Mouse (Mus musculus): Measurements from ENCODE around the gene Gm10959. TPM values are rescaled to one million over a fixed set of nuclear protein-coding genes. Genes with fewer than 3 reads are reported as not detected.

The Gm10959 gene
- polyA plus RNA-seq, 1 experiment from 2014 or later: not detected

DNA sequence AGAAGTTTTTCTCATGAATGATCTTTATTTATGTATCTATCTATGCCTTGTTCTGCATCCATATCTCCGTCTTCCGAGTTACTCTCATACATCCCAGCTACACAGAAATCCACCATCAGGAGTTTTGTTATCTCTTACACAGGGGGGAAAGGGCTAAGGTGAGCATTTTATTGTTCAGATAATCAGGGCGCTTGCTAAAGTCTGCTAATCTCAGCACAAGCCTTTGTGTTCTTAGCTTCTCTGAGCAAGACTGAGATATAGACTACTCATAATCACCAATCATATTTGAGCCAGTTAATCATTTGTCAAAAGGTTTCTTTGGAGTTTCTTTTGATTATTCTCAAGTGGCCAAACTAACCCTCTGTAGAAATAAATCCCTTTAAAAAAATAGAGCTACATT lies 41.6 kb downstream of the Gm10959 start:
- Histone ChIP-seq H3K4me3 (ENCODE audit: low read depth, low read length) (no peak overlapping the region), H3K4me2 (ENCODE audit: low read depth, severe bottlenecking) (no peak overlapping the region), H3K27ac (replicated peaks; ENCODE audit: low read depth, low read length) (no peak overlapping the region), H3K9me3 (ENCODE audit: control insufficient read depth, low read length) (no peaks in the 10 kb centered on the region), H3K9ac (ENCODE audit: low read length) (no peak overlapping the region), H3K36me3 (ENCODE audit: control insufficient read depth, insufficient read depth, low read length) (no peaks in the 10 kb centered on the region), H3K4me1 (ENCODE audit: control insufficient read depth, insufficient read depth, low read length) (no peaks in the 10 kb centered on the region), H3K27me3 (ENCODE audit: control insufficient read depth, insufficient read depth, low read length) (no peaks in the 10 kb centered on the region)
- WGBS: 84% methylated on average over 3 of the region's 3 CpGs
- DNase-seq (ENCODE audit: low spot score): no peak
- ATAC-seq (ENCODE audit: insufficient number of reproducible peaks, low FRiP score, low TSS enrichment, low read depth): no peak

DNA sequence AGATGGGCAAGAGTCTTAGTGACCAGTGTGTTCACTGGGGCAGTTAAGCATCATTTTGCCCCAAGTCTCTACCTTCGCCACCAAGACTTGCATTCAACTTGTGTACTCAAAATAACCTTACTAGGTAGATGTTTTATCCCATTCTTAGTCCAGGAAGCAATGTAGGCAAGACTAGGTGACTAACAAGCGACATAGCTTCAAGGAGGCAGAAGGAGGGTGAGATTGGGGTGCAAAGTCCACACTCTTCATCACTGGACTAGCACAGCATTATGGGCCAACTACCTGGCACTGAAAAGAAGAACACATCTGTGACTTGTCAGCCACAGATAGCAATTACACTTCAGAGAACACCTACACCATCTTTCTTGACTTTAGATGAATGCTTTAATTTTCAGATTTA lies 42.3 kb downstream of the Gm10959 start:
- ATAC-seq (ENCODE audit: insufficient number of reproducible peaks, low FRiP score, low TSS enrichment, low read depth) (no peak), DNase-seq (ENCODE audit: low spot score) (no peak)
- Histone ChIP-seq H3K4me1 (ENCODE audit: control insufficient read depth, insufficient read depth, low read length) (no peaks in the 10 kb centered on the region), H3K4me3 (ENCODE audit: low read depth, low read length) (no peak overlapping the region), H3K9ac (ENCODE audit: low read length) (no peak overlapping the region), H3K9me3 (ENCODE audit: control insufficient read depth, low read length) (no peaks in the 10 kb centered on the region), H3K27ac (replicated peaks; ENCODE audit: low read depth, low read length) (no peak overlapping the region), H3K4me2 (ENCODE audit: low read depth, severe bottlenecking) (no peak overlapping the region), H3K27me3 (ENCODE audit: control insufficient read depth, insufficient read depth, low read length) (no peaks in the 10 kb centered on the region), H3K36me3 (ENCODE audit: control insufficient read depth, insufficient read depth, low read length) (no peaks in the 10 kb centered on the region)
- WGBS: 84% methylated on average over 2 of the region's 2 CpGs

DNA sequence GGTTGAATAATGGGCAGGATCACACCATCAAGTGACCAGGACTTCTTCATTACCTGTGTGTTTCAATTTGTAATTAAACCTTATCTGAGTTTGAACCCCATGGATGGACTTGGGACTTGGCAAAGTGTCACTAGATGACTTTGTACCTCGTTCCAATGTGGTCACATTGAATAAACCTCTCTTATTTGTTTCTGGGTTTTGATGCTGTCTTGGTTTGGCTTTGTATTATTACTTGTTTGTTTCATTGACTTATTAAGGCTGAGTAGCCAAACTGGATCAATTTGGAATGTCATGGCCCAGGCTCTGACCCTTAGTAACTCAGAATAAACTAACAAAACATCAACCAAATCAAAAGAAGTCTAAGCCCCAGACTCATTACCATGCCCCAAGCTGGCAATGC lies 47.6 kb downstream of the Gm10959 start:
- Histone ChIP-seq H3K9ac (ENCODE audit: low read length) (no peak overlapping the region), H3K4me2 (ENCODE audit: low read depth, severe bottlenecking) (no peak overlapping the region), H3K4me1 (ENCODE audit: control insufficient read depth, insufficient read depth, low read length) (no peaks in the 10 kb centered on the region), H3K27ac (replicated peaks; ENCODE audit: low read depth, low read length) (no peak overlapping the region), H3K36me3 (ENCODE audit: control insufficient read depth, insufficient read depth, low read length) (no peaks in the 10 kb centered on the region), H3K4me3 (ENCODE audit: low read depth, low read length) (no peak overlapping the region), H3K9me3 (ENCODE audit: control insufficient read depth, low read length) (no peaks in the 10 kb centered on the region), H3K27me3 (ENCODE audit: control insufficient read depth, insufficient read depth, low read length) (no peaks in the 10 kb centered on the region)
- DNase-seq (ENCODE audit: low spot score) (no peak), ATAC-seq (ENCODE audit: insufficient number of reproducible peaks, low FRiP score, low TSS enrichment, low read depth) (no peak)
- WGBS: 91% methylated on average over 1 of the region's 1 CpGs

DNA sequence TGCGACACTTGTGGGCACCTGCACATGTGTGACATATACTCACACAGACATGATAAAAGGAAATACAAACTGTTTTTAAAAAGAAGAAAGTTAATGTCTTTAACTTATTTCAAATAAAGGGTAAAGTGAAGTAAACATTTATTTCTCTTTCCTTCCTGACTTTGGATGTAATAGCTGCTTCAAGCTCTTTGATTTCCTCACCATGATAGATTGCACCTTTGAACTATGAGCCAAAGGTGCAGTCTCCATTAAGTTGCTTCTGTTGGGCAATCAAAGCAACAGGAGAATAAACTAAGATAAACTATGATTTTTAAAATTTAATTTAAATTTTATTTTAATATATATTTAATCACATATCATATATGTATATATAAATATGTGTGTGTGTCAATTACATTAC lies 50.9 kb downstream of the Gm10959 start:
- no peak overlapping the region for H3K4me3 ChIP-seq (ENCODE audit: low read depth, low read length)
- no peaks in the 10 kb centered on the region for H3K9me3 ChIP-seq (ENCODE audit: control insufficient read depth, low read length)
- H3K9ac ChIP-seq (ENCODE audit: low read length): no peak overlapping the region
- no peaks in the 10 kb centered on the region for H3K27me3 ChIP-seq (ENCODE audit: control insufficient read depth, insufficient read depth, low read length)
- 100% methylated on average over 1 of the region's 1 CpGs for WGBS
- no peaks in the 10 kb centered on the region for H3K4me1 ChIP-seq (ENCODE audit: control insufficient read depth, insufficient read depth, low read length)
- no peak overlapping the region for H3K4me2 ChIP-seq (ENCODE audit: low read depth, severe bottlenecking)
- DNase-seq (ENCODE audit: low spot score) (no peak), ATAC-seq (ENCODE audit: insufficient number of reproducible peaks, low FRiP score, low TSS enrichment, low read depth) (no peak)
- no peaks in the 10 kb centered on the region for H3K36me3 ChIP-seq (ENCODE audit: control insufficient read depth, insufficient read depth, low read length)
- no peak overlapping the region for H3K27ac ChIP-seq (replicated peaks; ENCODE audit: low read depth, low read length)

DNA sequence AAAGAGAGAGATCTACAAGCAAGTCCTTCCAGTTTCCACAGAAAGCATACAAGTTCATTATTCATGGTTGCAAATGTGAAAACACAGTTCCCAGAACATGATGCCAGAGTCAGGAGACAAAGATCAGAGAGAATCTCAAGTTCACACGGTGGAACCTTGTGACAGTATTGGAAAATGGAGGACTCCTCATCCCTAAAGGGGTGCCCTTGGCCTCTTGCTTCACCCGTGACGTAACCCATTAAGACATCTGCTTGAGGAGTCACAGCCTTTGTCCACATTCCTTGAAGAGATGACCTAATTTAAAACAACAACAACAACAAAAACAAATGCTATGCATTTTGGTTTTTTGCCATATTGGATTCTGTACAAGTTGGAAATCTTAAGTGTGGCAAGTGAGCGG lies 54.1 kb downstream of the Gm10959 start:
- no peaks in the 10 kb centered on the region for H3K36me3 ChIP-seq (ENCODE audit: control insufficient read depth, insufficient read depth, low read length)
- H3K4me3 ChIP-seq (ENCODE audit: low read depth, low read length): no peak overlapping the region
- H3K27ac ChIP-seq (replicated peaks; ENCODE audit: low read depth, low read length): no peak overlapping the region
- H3K27me3 ChIP-seq (ENCODE audit: control insufficient read depth, insufficient read depth, low read length): no peaks in the 10 kb centered on the region
- H3K9ac ChIP-seq (ENCODE audit: low read length): no peak overlapping the region
- no peak for DNase-seq (ENCODE audit: low spot score)
- no peak overlapping the region for H3K4me2 ChIP-seq (ENCODE audit: low read depth, severe bottlenecking)
- ATAC-seq (ENCODE audit: insufficient number of reproducible peaks, low FRiP score, low TSS enrichment, low read depth): no peak
- no peaks in the 10 kb centered on the region for H3K9me3 ChIP-seq (ENCODE audit: control insufficient read depth, low read length)
- WGBS: 92% methylated on average over 4 of the region's 4 CpGs
- no peaks in the 10 kb centered on the region for H3K4me1 ChIP-seq (ENCODE audit: control insufficient read depth, insufficient read depth, low read length)

Other genes starting within 250 kb of the Gm10959 start
- 3.8 and 3.9 TPM in 2 replicates for gene Pde5a, start 190.4 kb downstream of the Gm10959 start, polyA plus RNA-seq (2014; fragmentation: Nextera tagmentation; extraction: Ambion mirVana)
- gene Fabp2, start 24.3 kb downstream of the Gm10959 start, polyA plus RNA-seq (2014; fragmentation: Nextera tagmentation; extraction: Ambion mirVana): not detected in 2 replicates
- 71.2 and 72.5 TPM in 2 replicates for gene 1810037I17Rik, start 4.8 kb upstream of the Gm10959 start, polyA plus RNA-seq (2014; fragmentation: Nextera tagmentation; extraction: Ambion mirVana)
- 5.7 and 6.5 TPM in 2 replicates for gene Usp53, start 65.2 kb upstream of the Gm10959 start, polyA plus RNA-seq (2014; fragmentation: Nextera tagmentation; extraction: Ambion mirVana)
- gene Myoz2, start 115.7 kb upstream of the Gm10959 start, polyA plus RNA-seq (2014; fragmentation: Nextera tagmentation; extraction: Ambion mirVana): 0.64 and 1.0 TPM in 2 replicates

Measured in limb, embryonic 11.5 days (tissue).